Mouse (Mus musculus) ES-E14 (cell line): ENCODE results near the gene Spg7.

Experiments
- CHD2 ChIP-seq: IDR thresholded peaks from 2 replicates; pipeline ENCODE4 v1.6.1; 2014; ENCODE audit warnings: mild to moderate bottlenecking, low read depth, low read length, inconsistent platforms
- HCFC1 ChIP-seq: IDR thresholded peaks from 2 replicates; pipeline ENCODE4 v1.6.1; 2012; ENCODE audit warnings: low read length, inconsistent platforms, borderline replicate concordance; ENCODE audit not compliant: insufficient read depth
- MAFK ChIP-seq: IDR thresholded peaks from 2 replicates; pipeline ENCODE4 v1.6.1; 2014; ENCODE audit warnings: mild to moderate bottlenecking, low read depth, low read length, inconsistent platforms; ENCODE audit not compliant: insufficient read depth
- ZC3H11A ChIP-seq: IDR thresholded peaks from 2 replicates; pipeline ENCODE4 v1.6.1; 2012; ENCODE audit warnings: low read depth, mild to moderate bottlenecking, inconsistent platforms, low read length, borderline replicate concordance
- ZNF384 ChIP-seq: IDR thresholded peaks from 2 replicates; pipeline ENCODE4 v1.6.1; 2012; ENCODE audit warnings: low read depth, low read length, inconsistent platforms

GRCm38 (mm10) chr8:123104046-123104767 is 41.5 kb downstream of the Spg7 start:
- TF ChIP-seq ZC3H11A (no peak), ZNF384 (no peak), HCFC1 (no peak), MAFK (no peak), CHD2 (no peak)
